Mouse (Mus musculus) liver, embryonic 11.5 days (tissue): ENCODE results near the gene Klhl36. TPM values are rescaled to one million over a fixed set of nuclear protein-coding genes. Genes with fewer than 3 reads are reported as not detected.
A peak's percentile ranks its signal among the peaks of the same experiment; 100 is the strongest.

Experiments
- ATAC-seq: fragments of 200-750 bp; cut with Nextera tagmentation; replicated peaks from 2 replicates; pipeline ENCODE4 v1.8.0; 2017; ENCODE audit warnings: moderate number of reproducible peaks, mild to moderate bottlenecking, moderate TSS enrichment, moderate library complexity; ENCODE audit not compliant: low FRiP score
- DNase-seq: peaks from one replicate; pipeline ENCODE4 v3.0.0-alpha.2; 2017; ENCODE audit warnings: low spot score
- H3K27ac ChIP-seq: fragments of 300-500 bp; sonication (generic); 2 replicates; pipeline ENCODE4 v1.5.1; 2014; ENCODE audit warnings: mild to moderate bottlenecking, low read depth, low read length, control low read depth
- H3K27me3 ChIP-seq: fragments of 300-500 bp; sonication (generic); replicated peaks from 2 replicates; pipeline ENCODE4 v1.6.1; 2014; ENCODE audit warnings: low read length, mixed read lengths; ENCODE audit not compliant: control insufficient read depth, insufficient read depth
- H3K36me3 ChIP-seq: fragments of 300-500 bp; sonication (generic); 2 replicates; pipeline ENCODE4 v1.6.1; 2014; ENCODE audit warnings: mild to moderate bottlenecking, low read length, moderate library complexity, mixed read lengths; ENCODE audit not compliant: control insufficient read depth, insufficient read depth
- H3K4me1 ChIP-seq: fragments of 300-500 bp; sonication (generic); replicated peaks from 2 replicates; pipeline ENCODE4 v1.6.1; 2014; ENCODE audit warnings: low read length, mixed read lengths; ENCODE audit not compliant: control insufficient read depth, insufficient read depth
- H3K4me2 ChIP-seq: fragments of 300-500 bp; sonication (generic); 2 replicates; pipeline ENCODE4 v1.6.1; 2014; ENCODE audit warnings: mild to moderate bottlenecking, control low read depth, moderate library complexity
- H3K4me3 ChIP-seq: fragments of 300-500 bp; sonication (generic); 2 replicates; pipeline ENCODE4 v1.5.1; 2014; ENCODE audit warnings: low read depth, low read length, control low read depth
- H3K9ac ChIP-seq: fragments of 300-500 bp; sonication (generic); 2 replicates; pipeline ENCODE4 v1.6.1; 2014; ENCODE audit warnings: low read depth, low read length, control low read depth
- H3K9me3 ChIP-seq: fragments of 300-500 bp; sonication (generic); 2 replicates; pipeline ENCODE4 v1.6.1; 2016; ENCODE audit warnings: low read length, inconsistent platforms, mixed read lengths; ENCODE audit not compliant: control insufficient read depth
- WGBS: fragments of 180-500 bp; shearing (Covaris S2); extraction: QIAGEN DNeasy Blood & Tissue Kit; methylation state at CpG from one replicate; pipeline ENCODE4 v1.1.7; 2014; 5-methylcytosine and 5-hydroxymethylcytosine counted together
- polyA plus RNA-seq: library from polyadenylated mRNA; unstranded; fragments of >200 nt; fragmentation: Nextera tagmentation; extraction: Ambion mirVana; gene quantifications from 2 replicates; pipeline ENCODE4 v1.2.1, GENCODE M21; 2014

Gene Klhl36
- polyA plus RNA-seq = 9.1 TPM in 2 replicates

DNA sequence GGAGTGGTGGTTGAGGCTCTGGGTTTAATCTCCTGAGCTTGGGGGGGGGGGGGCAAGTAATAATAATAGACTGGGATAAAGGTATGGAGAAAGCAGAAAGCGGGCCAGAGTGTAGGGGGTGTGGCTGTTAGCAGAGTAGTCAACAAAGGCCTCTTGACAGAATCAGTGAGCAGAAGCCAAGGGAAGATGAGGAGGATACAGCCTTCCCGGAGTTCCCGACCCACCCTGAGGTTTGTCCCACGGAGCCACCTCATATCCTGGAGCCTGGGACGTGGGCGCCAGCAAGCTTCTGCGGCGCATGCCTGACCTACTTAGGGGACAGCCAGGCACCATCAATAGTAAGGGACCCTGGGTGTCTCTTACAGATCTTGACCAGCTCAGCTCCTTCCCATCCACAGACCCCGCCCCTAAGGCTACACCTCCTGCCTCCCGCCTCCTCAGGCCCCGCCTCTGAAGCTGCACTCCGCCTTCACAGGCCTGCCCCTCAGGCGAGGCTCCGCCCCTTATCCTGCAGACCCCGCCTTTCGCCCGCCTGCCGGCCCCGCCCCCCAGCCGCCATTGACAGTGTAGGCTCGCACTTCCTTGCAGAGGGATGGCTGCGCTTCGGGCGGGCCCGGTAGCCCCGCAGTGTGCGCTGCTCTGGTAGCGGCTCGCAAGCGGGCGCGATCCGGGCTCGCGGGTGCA is at the start of gene Klhl36:
Klhl36 (plus strand) TSS at position 561 of the 684 bp plus-strand sequence.
- ATAC-seq = peak; percentile 98
- no peaks in the 10 kb centered on the region for H3K36me3 ChIP-seq
- DNase-seq = peak; percentile 99
- WGBS = 2% methylated on average over 35 of the region's 35 CpGs
- H3K9ac ChIP-seq = peak within 1 kb of the TSS; percentile 82
- H3K4me2 ChIP-seq = peak within 1 kb of the TSS; percentile 97
- peak within 1 kb of the TSS; percentile 48; the same call in 1 of the 2 replicates for H3K27ac ChIP-seq
- no peaks in the 10 kb centered on the region for H3K9me3 ChIP-seq
- peaks cover 30% of the 10 kb centered on the region for H3K4me1 ChIP-seq
- H3K4me3 ChIP-seq = peak within 1 kb of the TSS; percentile 85
- no peaks in the 10 kb centered on the region; the same call in 1 of the 2 replicates for H3K27me3 ChIP-seq

DNA sequence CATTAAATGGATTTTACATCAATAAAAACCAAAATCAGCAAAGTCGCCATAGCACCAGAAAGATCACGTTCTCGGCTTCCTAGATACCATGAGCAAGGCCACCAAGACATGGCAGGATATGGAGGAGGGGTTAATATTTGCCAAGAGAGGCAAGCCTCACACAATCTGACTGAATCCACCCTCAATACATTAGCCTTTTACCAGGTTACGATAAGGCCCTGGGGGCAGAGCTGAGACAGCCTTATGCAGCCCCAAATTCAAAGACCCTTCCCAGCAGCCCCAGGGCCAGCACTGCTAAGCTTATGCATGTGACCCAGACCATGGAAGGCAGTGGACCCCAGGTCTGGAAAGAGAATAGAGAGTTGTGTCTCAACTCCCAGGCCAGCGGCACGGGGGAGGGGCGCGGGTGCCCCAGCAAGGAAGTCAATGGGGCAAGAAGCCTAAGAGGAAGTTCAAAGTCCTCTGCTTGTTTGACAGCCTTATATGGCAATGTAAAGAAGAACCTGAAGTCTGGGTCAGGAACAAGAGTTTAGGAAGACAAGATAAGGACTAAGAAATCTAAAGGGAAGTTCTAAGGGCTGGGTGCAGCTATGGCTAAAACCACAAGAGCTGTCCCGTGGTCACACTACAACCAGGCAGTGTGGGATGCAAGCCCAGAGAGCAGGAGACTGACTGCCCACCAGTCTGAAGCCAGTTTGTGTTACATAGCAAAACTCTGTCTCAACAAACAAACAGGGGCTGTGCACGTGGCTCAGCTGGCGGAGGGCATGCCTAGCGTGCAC is 49.2 kb upstream of the Klhl36 start:
- Histone ChIP-seq H3K4me2 (peak overlapping the region; percentile 44), H3K27ac (peak overlapping the region; percentile 71)

DNA sequence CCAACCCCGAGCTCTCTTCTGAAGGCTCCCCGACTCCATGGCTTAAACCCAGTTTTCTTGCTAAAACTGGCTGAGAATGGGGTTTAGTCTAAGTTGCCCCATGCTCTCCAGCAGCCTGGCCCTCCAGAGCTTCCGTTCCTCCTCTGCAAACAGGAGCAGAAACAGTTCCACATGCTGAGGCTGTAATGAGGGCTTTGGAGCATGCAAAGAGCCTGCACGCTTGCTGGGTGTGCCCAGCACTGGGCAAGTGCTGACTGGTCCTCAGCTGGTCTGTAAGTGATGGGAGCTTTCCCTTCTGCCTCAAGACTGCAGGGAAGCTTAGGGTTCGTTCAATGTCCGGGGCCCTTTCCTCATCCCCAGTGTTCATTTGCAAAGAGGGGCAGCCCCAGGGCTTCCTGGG is 45.8 kb upstream of the Klhl36 start:
- no peaks in the 10 kb centered on the region for H3K27me3 ChIP-seq
- H3K4me3 ChIP-seq = no peak overlapping the region
- no peak overlapping the region for H3K27ac ChIP-seq
- WGBS = 79% methylated on average over 6 of the region's 6 CpGs
- no peak overlapping the region for H3K4me2 ChIP-seq
- H3K36me3 ChIP-seq = peaks cover 11% of the 10 kb centered on the region
- no peak for ATAC-seq
- no peak overlapping the region for H3K9ac ChIP-seq
- DNase-seq = no peak
- peaks cover 54% of the 10 kb centered on the region for H3K4me1 ChIP-seq
- no peaks in the 10 kb centered on the region for H3K9me3 ChIP-seq

More for the DNA sequence above, 49.2 kb upstream of the Klhl36 start:
- ATAC-seq (peak; percentile 41), DNase-seq (no peak)
- Histone ChIP-seq H3K27me3 (no peaks in the 10 kb centered on the region), H3K9me3 (no peaks in the 10 kb centered on the region), H3K4me3 (no peak overlapping the region), H3K36me3 (peaks cover 4% of the 10 kb centered on the region; the same call in 1 of the 2 replicates), H3K4me1 (peaks cover 40% of the 10 kb centered on the region), H3K9ac (no peak overlapping the region)
- 36% methylated on average over 12 of the region's 12 CpGs for WGBS

DNA sequence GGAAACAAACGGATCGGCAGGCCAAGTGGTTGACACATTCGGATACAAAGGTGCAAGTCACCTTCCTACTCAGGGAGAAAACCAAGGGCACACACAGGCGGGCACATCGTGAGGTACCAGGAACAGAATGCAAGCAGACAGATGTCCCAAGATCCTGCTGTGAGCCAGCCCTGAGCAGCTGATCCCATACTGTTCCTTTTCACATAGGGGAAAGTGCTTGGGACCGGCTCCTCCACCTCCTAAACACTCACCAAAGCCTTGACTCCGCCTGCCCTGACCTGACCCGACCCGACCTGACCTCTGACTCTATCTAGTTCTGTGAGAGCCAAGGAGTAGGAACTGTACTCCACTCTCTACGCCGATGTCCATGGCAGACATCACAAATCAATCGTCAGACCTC is 44.6 kb upstream of the Klhl36 start:
- Histone ChIP-seq H3K9me3 (no peaks in the 10 kb centered on the region), H3K4me2 (no peak overlapping the region), H3K9ac (no peak overlapping the region), H3K4me3 (no peak overlapping the region), H3K27ac (no peak overlapping the region), H3K27me3 (no peaks in the 10 kb centered on the region), H3K36me3 (peaks cover 14% of the 10 kb centered on the region), H3K4me1 (peaks cover 44% of the 10 kb centered on the region)
- 48% methylated on average over 12 of the region's 12 CpGs for WGBS
- ATAC-seq = no peak
- no peak for DNase-seq

DNA sequence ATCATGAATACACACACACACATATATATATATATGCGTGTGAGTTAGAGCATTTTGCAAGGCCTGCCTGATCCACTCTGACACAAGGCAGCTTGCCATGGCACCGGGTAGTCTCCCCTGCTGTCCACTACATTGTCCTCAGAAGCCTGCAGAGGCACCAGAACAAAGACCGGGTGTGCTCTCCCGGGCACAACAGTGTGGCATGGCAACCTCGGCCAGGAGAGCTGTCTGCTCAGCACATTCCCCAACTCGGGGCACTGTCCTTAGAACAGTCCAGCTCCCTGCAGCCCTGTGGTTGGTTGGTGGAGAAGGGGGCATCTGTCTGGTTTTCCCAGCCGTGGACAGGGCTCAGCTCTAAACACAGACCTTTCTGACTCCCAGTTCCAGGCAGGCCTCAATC is 42.8 kb upstream of the Klhl36 start:
- Histone ChIP-seq H3K27ac (no peak overlapping the region), H3K9me3 (no peaks in the 10 kb centered on the region), H3K4me3 (no peak overlapping the region), H3K4me2 (no peak overlapping the region), H3K4me1 (peaks cover 28% of the 10 kb centered on the region), H3K27me3 (no peaks in the 10 kb centered on the region), H3K36me3 (peaks cover 14% of the 10 kb centered on the region), H3K9ac (no peak overlapping the region)
- DNase-seq = no peak
- WGBS = 87% methylated on average over 7 of the region's 7 CpGs
- ATAC-seq = no peak

DNA sequence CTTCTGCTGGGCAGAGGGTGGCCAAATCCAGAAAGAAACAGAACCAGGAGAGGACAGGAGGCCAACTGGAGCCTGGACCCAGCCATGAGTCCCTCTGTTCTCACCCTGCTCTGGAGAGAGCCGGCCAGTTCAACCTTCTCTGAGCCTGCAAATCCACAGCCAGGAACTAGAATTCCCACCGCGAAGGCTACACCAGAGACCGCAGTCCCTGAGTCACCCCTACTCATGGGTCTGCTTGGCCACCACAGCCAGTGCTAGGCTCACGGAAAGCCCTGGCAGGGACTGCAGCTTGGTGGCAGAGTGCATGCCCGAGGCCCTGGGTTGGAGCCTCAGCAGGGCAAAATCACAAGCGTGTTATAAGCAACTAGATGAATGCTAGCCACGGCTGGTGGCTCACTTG is 42.1 kb upstream of the Klhl36 start:
- 86% methylated on average over 8 of the region's 8 CpGs for WGBS
- Histone ChIP-seq H3K4me3 (no peak overlapping the region), H3K9me3 (no peaks in the 10 kb centered on the region), H3K36me3 (peaks cover 14% of the 10 kb centered on the region), H3K9ac (no peak overlapping the region), H3K27me3 (no peaks in the 10 kb centered on the region), H3K4me2 (no peak overlapping the region), H3K27ac (no peak overlapping the region), H3K4me1 (peaks cover 27% of the 10 kb centered on the region)
- no peak for DNase-seq
- no peak for ATAC-seq

DNA sequence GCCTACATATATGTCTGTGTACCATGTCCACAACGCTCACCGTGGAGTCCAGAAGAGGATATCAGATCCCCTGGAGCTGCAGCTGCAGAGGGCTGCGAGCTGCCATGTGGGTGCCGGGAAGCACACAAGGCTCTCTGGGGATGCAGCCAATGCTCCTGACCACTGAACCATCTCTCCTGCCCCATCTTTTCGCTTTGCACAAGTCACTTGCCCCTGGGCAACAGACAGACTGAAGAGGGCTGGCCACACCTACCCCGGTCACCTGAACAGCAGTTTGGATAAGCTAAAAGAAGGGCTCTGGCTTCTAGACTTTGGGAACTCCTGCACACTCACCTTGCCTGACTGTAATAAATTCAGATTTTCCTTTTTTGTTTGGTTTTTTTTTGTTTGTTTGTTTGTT is 40.4 kb upstream of the Klhl36 start:
- Histone ChIP-seq H3K36me3 (peaks cover 11% of the 10 kb centered on the region), H3K4me3 (no peak overlapping the region), H3K4me1 (peaks cover 33% of the 10 kb centered on the region), H3K9me3 (no peaks in the 10 kb centered on the region), H3K27me3 (no peaks in the 10 kb centered on the region), H3K4me2 (no peak overlapping the region), H3K27ac (no peak overlapping the region), H3K9ac (no peak overlapping the region)
- ATAC-seq (no peak), DNase-seq (no peak)
- WGBS = 90% methylated on average over 6 of the region's 6 CpGs

DNA sequence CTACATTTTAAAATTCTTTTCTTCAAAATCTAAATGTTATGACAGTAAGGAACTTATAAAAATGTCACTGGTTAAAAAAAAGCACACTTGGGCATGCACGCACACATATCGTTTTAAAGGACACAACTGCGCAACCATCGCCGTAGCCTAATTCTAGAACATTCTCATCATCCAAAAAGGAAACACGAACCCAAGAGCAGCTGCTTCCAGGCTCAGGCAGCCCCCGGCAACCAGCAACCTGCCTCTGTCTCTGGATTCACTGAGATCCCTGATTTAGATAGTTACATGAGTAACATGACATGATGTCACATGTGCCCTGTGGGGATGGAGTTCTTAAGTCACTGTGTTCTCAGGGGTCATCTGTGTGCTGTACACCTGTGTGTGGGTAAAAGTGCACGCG is 38.8 kb upstream of the Klhl36 start:
- Histone ChIP-seq H3K36me3 (peaks cover 11% of the 10 kb centered on the region), H3K4me3 (no peak overlapping the region), H3K9ac (no peak overlapping the region), H3K4me2 (no peak overlapping the region), H3K9me3 (no peaks in the 10 kb centered on the region), H3K4me1 (peaks cover 37% of the 10 kb centered on the region), H3K27me3 (no peaks in the 10 kb centered on the region), H3K27ac (no peak overlapping the region)
- WGBS = 92% methylated on average over 9 of the region's 9 CpGs
- ATAC-seq = no peak
- DNase-seq = no peak
